Mouse (Mus musculus): ENCODE measurements around the gene Rrp1b.

DNA sequence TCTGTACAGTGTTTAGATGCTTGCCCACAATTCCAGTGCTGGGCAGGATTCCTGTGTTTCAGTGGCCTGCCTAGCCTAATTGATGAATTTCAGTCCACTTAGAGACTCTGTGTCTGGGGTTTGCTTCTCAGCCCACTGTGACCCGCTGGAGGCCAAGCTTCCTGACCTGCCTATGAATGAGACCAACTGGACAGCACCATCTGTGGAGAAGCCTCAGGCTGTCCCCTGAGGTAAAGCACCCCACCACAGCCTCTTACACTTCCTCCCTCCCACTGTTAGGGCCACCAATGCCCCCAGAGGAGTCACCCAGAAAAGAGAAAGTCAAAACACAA lies 55.1 kb downstream of the Rrp1b start:
- TF ChIP-seq CTCF (IDR thresholded peaks at IDR 0.05; ENCODE audit: low read depth) (no peak), EP300 (IDR thresholded peaks at IDR 0.05; ENCODE audit: low read depth) (no peak)

Measured in heart, postnatal 0 days (tissue).